Mouse (Mus musculus) cerebral cortex, adult 2 months (tissue): ENCODE data around the gene Atg4a-ps.

Experiments
- WGBS: fragments of 180-500 bp; shearing (Covaris S2); methylation state at CpG from one replicate; pipeline ENCODE4 v1.1.7; 2018; 5-methylcytosine and 5-hydroxymethylcytosine counted together

Atg4a-ps gene

GRCm38 (mm10) chr3:103645968-103646367, at the start of gene Atg4a-ps:
Atg4a-ps (minus strand) TSS chr3:103646068.
- WGBS: 83% methylated on average over 2 of the region's 2 CpGs

- 69% methylated on average over 3 of the region's 3 CpGs for WGBS
These were observed 49.7 kb upstream of the Atg4a-ps start for GRCm38 (mm10) chr3:103695556-103695955.

GRCm38 (mm10) chr3:103690506-103690905, 44.6 kb upstream of the Atg4a-ps start:
- 85% methylated on average over 3 of the region's 3 CpGs for WGBS

- WGBS: 78% methylated on average over 1 of the region's 1 CpGs
These were observed 43.2 kb upstream of the Atg4a-ps start for GRCm38 (mm10) chr3:103689043-103689442.

GRCm38 (mm10) chr3:103683966-103684319, 38.1 kb upstream of the Atg4a-ps start:
- WGBS: 43% methylated on average over 5 of the region's 5 CpGs

GRCm38 (mm10) chr3:103683234-103683965, 37.5 kb upstream of the Atg4a-ps start:
- 12% methylated on average over 21 of the region's 21 CpGs for WGBS

GRCm38 (mm10) chr3:103682473-103682872, 36.6 kb upstream of the Atg4a-ps start:
- 50% methylated on average over 4 of the region's 4 CpGs for WGBS

- WGBS: 66% methylated on average over 6 of the region's 6 CpGs
These were observed 32.9 kb upstream of the Atg4a-ps start for GRCm38 (mm10) chr3:103678811-103679210.

GRCm38 (mm10) chr3:103672716-103673115, 26.8 kb upstream of the Atg4a-ps start:
- 60% methylated on average over 7 of the region's 7 CpGs for WGBS

- 50% methylated on average over 4 of the region's 4 CpGs for WGBS
These were observed 26.2 kb upstream of the Atg4a-ps start for GRCm38 (mm10) chr3:103672113-103672512.

- 98% methylated on average over 3 of the region's 3 CpGs for WGBS
These were observed 17.5 kb upstream of the Atg4a-ps start for GRCm38 (mm10) chr3:103663385-103663784.

- 62% methylated on average over 8 of the region's 8 CpGs for WGBS
These were observed 15.8 kb upstream of the Atg4a-ps start for GRCm38 (mm10) chr3:103661714-103662113.

GRCm38 (mm10) chr3:103660012-103660411, 14.1 kb upstream of the Atg4a-ps start:
- WGBS: 41% methylated on average over 2 of the region's 2 CpGs

- 74% methylated on average over 1 of the region's 1 CpGs for WGBS
These were observed 4.5 kb upstream of the Atg4a-ps start for GRCm38 (mm10) chr3:103650406-103650805.

GRCm38 (mm10) chr3:103649716-103650115, 3.8 kb upstream of the Atg4a-ps start:
- 79% methylated on average over 6 of the region's 6 CpGs for WGBS

- 69% methylated on average over 4 of the region's 4 CpGs for WGBS
These were observed 2.6 kb upstream of the Atg4a-ps start for GRCm38 (mm10) chr3:103648486-103648885.

GRCm38 (mm10) chr3:103647164-103647867, 1.4 kb upstream of the Atg4a-ps start:
- 86% methylated on average over 11 of the region's 11 CpGs for WGBS

- 81% methylated on average over 7 of the region's 7 CpGs for WGBS
These were observed 4.6 kb downstream of the Atg4a-ps start for GRCm38 (mm10) chr3:103641301-103641700.

- 70% methylated on average over 8 of the region's 8 CpGs for WGBS
These were observed 5.6 kb downstream of the Atg4a-ps start for GRCm38 (mm10) chr3:103640226-103640803.

- WGBS: 43% methylated on average over 1 of the region's 1 CpGs
These were observed 8.2 kb downstream of the Atg4a-ps start for GRCm38 (mm10) chr3:103637641-103638040.

GRCm38 (mm10) chr3:103634256-103634655, 11.6 kb downstream of the Atg4a-ps start:
- WGBS: 97% methylated on average over 1 of the region's 1 CpGs

GRCm38 (mm10) chr3:103633831-103634230, 12.0 kb downstream of the Atg4a-ps start:
- WGBS: 75% methylated on average over 4 of the region's 4 CpGs

- 66% methylated on average over 7 of the region's 7 CpGs for WGBS
These were observed 12.7 kb downstream of the Atg4a-ps start for GRCm38 (mm10) chr3:103633124-103633523.
